Mouse (Mus musculus) frontal cortex, postnatal 10 days (tissue): ENCODE measurements around the gene Agap1.

Experiments
- DNase-seq, 2 experiments: peaks; one replicate each; pipeline ENCODE4 v3.0.0; 2022; ENCODE audit warnings: low spot score in 2 of 2, mixed read lengths in 1 of 2

Gene Agap1

DNA sequence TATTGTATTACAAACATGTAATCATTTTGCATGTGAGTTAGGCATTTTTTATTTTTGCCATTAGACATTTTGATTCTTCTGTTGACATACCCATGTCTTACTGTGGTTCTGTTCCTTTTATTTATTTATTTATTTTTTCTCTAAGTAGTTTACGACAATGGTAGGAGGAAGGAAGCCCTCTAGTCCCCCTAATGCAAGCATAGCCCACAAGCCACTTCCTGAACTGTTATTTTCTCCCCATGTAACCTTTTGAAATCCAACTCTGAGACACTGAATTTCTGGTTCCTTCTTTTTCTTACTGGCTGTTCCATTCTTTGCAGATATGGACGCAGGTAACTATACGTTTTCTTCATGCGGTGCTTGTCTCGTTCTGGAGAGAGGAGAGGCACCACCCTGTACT, 155.4 kb downstream of the Agap1 start:
- no peak for DNase-seq

DNA sequence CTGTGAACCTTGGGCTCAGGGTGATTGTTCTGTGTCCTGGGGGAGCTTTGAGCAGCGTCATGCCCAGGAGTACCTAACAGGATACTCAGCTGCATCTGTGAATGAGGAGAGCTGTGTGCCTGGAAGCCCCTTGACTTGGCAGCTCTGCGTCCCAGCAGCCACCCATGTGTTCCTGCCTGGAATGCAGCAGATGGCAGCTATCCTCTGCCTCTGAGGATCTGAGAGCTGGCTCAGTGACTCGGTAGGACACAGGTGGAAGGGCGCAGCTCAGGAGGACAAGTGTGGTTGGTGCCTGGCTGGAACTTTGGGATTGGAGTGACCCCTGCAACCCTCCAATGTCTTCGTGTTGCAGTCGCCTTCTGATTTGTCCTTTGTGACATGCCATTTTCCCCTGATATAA, 156.9 kb downstream of the Agap1 start:
- no peak for DNase-seq

DNA sequence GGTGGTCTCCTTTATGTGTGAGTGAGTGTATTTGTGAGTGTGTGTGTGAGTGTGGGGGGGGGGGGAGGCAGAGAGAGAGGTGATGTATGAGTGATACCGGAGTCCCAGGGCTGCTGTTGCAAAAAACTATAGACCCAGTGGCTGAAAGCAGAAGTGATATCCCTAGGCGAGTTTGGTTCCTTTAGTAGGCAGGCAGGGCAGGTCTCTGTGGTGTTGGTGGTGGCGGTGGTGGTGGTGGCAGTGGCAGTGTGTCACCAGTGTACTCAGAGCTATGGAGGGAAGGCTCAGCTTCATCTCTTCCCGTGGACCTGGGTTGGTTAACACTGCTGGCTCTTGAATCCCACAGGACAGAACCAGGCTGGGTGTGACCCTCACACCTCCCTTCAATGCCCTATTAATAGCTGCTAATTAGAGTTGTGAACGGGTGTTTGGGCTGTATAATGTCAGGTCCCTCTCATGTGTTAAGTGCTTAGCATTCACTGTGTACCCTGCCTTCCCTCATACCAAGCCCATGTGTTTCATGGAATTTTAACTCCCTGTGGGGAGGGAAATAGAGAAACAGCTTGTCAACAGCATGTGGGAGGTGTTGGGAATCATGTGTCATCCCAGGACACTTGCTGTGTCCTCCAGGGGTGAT, 158.7 kb downstream of the Agap1 start:
- no peak for DNase-seq

DNA sequence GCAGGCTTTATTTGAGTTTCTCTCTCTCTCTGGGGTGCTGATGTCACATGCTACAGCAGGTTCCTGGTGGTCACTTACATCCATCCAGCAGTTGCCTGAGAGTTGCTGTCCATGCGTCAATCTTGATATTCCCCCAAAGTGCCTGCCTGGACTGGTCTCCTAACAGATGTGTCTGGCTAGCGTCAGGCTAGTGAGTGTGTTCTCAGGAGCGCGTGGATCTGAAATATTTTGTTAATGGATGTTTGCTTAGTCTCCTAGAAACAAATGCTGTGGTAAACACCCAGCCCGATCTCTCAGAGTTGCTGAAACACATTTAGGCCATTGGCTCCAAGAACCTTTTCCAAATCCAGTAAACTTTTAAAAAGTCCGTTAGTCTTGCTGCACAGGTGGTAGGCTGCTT, 161.9 kb downstream of the Agap1 start:
- no peak for DNase-seq

DNA sequence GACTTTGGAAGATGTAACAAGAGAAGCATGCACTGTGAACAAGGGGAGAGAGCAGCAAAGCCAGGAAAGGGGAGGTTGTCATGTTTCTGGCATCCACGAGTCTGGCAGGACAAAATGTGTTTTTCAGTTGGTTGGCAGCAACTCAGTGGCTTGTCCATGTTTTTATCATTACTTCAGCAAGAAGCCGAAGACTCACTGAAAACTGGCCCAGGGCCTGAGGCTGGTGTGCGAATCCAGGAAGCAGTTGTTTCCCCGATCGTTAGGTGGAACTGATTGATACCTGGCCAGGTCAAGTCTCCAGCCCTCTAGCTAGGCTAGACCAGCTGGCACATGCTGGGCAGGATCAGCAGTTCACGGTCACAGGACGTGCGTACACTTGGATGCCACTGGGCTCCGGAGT, 162.7 kb downstream of the Agap1 start:
- DNase-seq, result no peak

DNA sequence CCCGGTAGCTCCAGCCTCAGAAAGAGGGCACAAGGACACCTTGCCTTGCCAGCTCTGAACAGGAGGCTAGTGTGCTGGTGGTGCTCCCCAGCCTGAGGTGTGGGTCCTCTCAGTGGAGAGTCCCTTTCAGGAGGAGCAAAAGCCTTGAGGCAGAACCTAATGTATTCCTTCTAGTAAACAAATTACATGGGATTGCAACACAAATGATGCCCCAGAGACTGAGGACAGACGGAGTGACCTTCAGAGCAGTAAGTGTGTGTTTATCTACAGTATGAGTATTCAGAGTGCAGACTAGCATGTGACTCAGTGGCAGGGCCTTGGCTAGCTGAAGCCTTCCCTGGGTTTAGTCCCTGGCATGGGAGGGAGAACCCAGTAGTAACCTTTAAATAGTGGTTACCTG, 165.4 kb downstream of the Agap1 start:
- no peak for DNase-seq

DNA sequence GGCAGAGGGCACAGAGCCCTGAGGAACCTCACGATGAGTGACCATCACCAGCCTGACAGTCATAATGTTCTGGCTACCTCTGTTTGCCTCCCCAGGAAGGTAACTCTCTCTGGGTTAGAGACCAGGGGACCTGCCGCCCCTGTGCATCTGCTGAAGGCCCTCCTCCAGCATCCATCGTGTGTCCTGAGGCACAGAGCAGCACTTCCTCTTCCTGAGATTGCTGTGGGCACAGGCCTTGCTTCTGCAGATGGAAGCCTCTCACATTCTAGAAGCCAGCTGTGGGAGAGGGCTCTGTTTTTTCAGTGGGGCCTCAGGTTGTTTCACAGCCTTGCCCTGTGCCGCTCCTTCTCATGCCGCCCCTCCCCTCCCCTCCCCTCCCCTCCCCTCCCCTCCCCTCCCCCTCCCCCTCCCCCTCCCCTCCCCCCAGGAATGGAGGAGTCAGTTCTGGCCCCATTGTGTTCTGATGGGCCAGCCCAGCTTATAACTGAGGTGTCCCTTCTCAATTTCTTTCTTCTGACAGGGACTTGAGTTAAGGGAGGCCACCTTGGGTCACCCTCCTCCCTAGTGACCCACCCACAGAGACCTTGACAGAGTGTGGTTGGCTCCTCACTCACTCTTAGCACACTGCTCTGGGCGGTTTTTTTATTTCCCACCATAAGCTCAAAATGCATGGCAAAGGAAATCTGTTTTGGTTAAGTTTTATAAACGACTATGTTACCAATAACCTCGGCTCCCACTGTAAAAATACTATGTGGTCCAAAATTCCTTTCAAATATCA, 166.6 kb downstream of the Agap1 start:
- DNase-seq, result no peak

DNA sequence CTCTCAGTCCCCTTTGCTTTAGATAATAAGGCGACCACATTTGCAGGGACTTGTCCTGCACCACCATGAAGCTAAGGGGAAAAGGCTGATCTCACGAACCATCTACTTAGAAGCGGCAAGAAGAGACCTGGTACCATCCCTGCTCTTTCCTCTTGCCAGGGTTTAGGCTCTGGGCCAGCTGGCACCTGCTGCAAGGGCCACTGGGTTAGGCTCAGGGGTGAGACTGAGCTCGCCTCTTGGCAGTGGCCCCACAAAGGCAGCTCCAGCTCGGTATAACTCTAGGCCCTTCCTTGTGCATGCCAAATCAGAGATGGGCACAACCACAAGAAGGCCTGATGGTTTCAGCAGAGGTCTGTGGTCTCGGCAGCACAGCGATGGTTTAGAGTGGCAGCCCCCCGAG, 167.3 kb downstream of the Agap1 start:
- DNase-seq, result no peak

DNA sequence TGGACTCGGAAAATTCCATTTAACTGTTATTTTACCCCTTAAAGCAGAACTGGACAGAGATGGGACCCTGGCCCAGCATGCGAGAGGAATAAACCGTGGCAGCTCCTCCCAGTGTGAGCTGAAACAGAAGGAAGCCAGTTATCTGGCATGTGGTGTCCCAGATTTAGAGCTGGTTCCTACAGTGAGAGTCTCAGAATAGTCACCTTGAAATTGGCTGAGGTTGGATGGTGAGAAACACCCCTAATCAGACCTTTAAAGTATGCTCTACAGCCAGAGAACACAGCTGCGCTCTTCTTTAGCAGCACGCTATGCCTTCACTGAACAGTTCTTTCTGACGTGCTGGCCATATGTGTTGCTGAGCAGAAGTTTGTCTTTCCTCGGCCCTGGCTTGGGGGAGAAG, 168.2 kb downstream of the Agap1 start:
- no peak for DNase-seq

DNA sequence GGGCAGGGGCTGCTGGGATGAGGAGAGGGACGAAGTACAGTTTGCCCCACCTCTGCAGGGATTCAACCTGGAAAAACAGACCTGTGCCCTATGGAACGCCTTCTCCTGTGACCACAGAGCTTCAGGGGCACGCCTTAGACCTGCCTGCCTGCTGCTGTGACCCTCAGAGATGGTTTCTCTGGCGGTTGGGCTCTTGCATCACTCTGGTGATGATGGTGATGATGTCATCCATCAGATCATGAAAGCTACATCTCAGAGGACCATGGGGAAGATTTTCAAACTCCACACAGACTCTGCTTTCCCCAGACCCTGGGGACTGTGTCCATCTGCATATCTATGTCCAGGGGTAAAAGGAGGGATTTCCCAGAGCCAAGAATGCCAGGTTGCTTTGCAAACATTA, 170.7 kb downstream of the Agap1 start:
- no peak for DNase-seq

DNA sequence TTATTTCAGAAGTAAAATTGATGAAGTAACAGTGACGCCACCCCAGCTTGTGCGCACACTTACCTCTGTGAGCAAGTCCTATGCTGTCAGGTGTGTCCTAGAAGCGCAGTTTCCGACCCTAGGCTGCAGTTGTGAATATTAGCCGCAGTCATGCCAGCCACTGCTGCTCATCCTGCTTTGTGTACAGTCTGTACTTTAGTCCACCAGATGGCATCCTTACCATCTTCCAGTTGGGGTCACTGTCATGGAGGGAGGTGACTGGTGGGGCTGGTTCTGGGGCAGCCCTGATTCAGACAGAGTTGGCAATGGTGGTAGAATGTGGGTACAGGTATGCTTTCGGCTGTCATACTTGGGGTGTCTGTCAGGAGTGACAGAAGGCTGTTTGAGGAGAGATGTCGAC, 171.4 kb downstream of the Agap1 start:
- DNase-seq, result no peak

DNA sequence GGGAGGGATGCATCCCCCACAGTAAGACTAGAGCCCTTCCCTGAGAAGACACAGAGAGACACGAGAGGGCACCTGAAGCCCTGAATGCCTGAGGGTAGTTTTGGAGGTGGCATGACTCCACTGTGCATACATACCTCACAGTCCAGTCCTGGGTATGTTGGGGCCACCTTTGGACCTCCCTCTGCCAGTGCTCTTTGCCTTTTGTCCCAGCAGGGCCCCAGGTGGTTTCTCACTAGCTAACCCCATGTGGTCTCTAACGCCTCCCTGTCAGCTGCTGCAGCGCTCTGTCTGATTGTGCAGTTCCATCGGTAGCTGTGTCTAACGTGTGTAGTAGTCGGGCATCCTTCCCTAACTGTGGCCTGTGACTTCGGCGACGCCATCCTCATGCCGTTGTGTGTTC, 172.3 kb downstream of the Agap1 start:
- DNase-seq, result no peak

DNA sequence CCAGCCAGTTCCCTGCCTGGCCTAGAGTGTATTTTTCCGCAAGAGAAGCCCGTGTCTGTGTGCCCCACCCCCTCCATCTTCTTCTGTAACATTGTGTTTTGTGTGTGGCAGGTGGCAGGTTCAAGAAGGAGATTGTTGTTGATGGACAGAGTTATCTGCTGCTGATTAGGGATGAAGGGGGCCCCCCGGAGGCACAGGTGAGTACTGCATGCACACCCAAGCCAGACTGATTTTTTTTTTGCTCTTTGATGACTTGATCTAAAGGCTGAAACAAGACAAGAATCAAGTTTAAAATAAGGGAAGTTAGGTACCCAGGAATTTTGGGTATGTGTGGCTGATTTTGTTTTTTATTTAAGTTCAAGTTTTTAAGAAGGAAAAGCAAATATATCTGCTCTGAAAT, 173.0 kb downstream of the Agap1 start:
- DNase-seq, result no peak

DNA sequence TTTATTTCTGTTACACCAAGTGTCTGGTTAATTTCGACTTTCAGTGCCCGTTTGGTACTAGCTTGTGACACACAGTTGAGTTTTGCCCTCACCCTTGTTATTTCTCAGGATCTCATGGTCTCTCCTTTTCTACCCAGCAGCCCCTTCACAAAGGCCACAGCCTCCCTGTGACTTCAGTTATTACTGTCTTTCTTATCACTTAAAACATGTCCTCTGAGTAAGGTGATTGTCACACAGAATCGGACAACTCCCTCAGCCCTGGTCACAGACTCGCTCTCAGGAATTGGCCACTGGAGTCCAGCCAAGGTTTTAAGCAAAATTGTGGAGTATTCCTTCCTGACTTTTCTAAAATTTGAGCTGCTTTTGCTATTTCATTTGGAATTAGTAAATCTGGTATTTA, 176.2 kb downstream of the Agap1 start:
- DNase-seq, result no peak

DNA sequence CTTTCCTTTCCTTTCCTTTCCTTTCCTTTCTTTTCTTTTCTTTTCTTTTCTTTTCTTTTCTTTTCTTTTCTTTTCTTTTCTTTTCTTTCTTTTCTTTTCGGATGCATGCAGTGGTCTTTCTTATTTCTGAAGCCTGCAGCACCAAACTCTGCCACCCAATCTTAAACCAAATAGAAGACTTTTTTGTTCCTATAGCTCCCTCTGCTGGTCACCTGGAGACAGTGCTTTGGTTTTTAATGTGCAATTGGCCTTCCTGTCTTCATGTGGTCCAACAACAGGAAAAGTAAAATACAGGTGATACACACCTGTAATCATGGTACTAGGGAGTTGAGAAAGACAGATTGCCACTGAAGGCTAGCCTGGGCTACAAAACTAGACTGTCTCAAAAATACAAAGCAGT, 177.1 kb downstream of the Agap1 start:
- DNase-seq, result no peak

DNA sequence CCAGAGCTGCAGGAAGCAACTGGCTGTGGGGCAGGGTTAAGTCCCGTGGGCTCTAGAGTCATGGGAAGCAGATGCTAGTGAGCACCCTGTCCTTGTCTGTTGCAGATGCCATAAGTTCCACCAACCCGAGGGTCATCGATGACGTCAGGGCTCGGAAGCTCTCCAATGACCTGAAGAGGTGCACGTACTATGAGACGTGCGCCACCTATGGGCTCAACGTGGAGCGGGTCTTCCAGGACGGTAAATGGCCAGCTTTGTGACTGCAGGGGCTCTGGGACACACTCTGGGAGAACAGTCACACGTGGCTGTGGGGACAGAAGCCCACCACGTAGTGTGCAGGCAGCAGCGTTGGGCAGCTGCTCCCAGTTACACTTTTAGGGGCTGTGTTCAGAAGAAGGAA, 179.4 kb downstream of the Agap1 start:
- DNase-seq, result no peak

DNA sequence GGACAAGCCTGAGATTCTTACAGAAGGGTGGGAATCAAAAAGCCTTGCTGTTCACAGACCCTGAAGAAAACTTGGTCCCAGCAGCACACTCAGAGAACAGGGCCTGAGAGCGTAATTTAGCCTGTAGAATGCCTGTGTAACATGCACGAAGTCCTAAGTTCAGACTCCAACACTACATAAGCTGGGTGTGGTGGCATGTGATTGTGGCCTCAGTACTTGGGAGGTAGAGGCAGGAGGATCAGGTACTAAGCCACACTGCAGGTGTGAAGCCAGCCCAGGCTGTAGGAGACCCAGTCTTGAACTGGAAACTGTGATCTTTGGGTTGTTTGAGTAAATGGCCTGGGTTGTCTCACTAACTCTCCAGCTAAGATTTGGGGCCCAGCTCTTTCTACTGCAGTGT, 180.5 kb downstream of the Agap1 start:
- no peak for DNase-seq

DNA sequence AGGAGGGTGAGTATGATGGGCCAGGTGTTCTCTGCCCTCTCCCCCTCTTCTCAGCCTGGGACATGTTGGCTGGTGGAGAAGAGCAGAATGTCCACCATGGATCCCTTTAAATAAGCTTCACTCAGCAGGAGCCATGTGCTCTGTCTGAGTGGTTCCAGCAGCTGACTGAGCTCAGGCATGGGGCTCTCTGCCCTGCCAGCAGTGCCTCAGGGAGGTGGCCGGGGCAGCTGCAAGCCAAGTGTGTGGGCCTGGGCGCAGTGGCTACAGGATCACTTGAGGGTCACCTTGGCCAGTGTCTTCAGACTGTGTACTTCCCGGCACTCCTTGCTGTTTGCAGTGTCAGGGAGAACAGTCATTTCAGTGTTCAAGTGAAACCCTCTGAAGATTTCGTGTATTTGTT, 183.1 kb downstream of the Agap1 start:
- DNase-seq, result no peak

DNA sequence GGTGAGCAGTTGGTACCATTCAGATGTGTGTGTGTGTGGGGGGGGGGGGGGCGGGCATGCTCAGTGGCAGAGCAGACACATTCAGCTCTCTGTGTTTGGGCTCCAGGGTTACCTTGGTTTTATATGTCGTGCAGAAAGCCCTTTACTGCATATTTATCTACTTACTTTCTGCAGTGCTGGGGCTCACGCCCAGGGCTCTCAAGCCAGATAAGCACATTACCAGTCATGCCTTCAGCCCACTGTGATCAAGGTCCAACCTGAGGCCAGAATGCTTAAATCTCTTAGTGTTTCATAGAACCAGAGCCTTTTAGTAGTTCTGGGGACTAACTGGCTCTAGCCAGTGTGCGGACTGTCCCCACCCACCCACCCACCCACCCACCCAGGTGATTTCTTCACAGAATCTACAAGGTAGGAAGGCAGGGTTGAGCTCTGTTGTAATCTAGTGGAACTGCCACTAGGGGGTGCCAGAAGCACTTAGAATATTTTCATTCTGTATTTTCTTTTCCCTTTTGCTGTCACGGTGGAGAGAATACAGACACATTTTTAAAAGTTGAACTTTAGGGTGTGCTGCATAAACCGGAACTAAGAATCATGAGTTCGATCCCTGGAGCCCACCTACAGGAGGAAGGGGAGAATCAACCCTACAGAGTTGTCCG, 189.0 kb downstream of the Agap1 start:
- no peak for DNase-seq

DNA sequence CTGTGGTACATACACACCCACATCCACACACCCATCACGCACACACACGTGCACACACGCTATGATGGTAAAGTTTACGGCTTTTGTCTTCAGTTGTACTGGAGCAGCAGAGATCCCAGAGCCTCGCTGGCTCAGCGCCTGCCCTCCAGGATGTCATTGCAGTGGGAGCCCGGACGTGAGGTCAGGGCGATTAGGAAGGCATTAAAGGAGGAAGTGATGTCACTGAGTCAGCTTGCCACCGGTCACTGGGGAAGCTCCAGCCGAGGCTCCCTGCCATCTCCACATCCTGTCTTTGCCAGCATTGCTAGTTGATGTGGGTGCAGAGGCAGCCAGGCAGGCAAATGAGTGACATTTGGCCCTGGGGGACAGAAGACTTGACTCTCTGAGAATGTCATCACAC, 189.5 kb downstream of the Agap1 start:
- DNase-seq, result peak in 1 of 2 experiments; percentile 35

DNA sequence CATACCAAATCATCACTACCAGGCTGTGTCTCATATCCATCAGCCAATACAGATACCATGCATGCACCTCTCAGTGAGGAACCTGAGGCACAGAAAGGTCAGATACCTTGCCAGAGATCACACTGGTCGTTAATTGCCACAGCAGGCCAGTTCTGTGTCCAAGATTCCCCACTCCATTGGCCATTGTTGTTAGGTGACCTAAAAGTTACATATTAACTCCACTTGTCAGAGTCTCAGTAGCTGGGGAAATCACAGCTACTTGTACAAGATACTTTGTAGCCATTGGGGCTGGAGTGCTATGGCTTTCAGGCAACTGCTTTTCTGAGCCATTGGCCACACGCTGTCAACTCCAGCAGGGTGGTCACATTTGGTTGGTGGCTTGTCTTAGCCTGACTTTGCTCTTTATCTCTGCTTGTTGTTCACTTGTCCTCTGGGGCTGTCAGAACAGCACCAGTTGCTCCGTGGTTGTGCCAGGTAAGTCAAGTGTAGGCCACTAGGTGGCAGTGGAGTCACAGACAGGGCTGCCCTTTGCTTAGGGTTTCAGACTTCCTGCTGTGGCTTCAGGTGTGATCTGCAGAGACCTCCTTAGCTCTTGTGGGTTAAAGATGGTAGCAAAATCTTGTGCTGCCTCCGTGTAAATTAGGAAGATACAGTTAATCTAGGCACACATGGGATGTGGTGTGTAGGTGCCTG, 191.9 kb downstream of the Agap1 start:
- peak in 1 of 2 experiments; percentile 57 for DNase-seq

DNA sequence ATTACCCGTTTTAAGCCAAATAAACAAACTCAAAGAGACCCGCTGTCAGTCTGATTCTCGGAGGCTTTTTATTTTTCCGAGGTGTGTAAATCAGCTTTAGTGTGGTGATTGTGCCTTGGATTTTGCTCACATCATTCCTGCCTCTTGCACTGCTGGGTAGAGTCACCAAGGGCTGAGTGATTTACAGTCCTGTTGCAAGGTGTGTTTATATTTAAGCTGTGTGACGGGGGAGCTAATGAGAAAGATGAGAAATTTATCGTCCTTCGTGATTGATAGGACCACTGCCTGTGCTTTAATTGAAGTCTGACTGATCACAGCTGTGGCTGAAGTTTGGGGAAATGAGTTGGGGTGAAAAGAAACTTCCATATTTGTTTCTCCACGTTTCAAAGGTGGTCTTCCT, 192.9 kb downstream of the Agap1 start:
- no peak for DNase-seq

DNA sequence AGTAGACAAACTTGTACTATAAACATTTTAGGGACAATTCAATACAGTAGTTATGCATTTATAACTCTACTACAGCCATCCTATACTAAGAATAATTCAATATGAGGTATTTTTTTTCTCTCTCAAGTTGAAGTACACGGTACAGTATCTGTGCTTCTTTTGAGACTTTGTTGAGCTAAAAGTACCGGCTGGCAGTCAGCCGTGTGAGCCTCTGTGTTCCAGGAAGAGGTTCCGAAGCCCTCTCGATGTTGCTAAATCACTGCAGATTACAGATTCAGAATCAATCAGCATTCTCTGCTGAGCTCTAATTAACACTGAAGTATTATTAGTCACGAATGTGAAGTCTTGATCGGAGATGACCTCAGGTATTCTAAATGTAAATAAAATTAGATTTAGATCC, 196.0 kb downstream of the Agap1 start:
- no peak for DNase-seq
